Mouse (Mus musculus): ENCODE results near the gene Cul4a. TPM values are rescaled to one million over a fixed set of nuclear protein-coding genes. Genes with fewer than 3 reads are reported as not detected.

Gene Cul4a
- polyA plus RNA-seq, 1 experiment from 2014 or later: 107 TPM

DNA sequence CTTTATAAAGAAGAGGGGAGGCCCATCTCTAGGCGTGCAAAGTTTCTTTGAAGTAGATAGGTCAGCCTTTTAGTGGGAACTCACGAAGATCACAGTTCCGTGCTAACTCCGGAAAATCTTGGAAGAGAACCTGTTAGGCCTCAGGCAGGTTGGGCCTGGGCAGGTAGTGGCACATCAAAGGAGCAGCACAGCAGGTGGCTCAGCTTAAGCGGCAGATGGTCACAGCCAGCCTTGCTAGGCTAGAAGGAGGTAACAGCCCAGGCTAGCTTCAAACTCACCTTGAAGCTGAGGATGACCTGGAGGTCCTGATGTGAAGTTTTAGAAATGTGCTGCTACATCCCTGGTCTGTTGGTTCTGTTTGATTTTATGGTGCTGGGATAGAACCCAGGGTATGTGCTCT lies 44.4 kb downstream of the Cul4a start:
- 44% methylated on average over 5 of the region's 5 CpGs for WGBS
- H3K36me3 ChIP-seq: peaks cover 55% of the 10 kb centered on the region
- no peaks in the 10 kb centered on the region for H3K9me3 ChIP-seq
- H3K4me1 ChIP-seq: no peaks in the 10 kb centered on the region
- H3K27me3 ChIP-seq (ENCODE audit: insufficient read depth, poor library complexity, severe bottlenecking): no peaks in the 10 kb centered on the region
- no peak overlapping the region for H3K4me3 ChIP-seq
- H3K27ac ChIP-seq: no peak overlapping the region
- DNase-seq (ENCODE audit: low spot score): no peak

DNA sequence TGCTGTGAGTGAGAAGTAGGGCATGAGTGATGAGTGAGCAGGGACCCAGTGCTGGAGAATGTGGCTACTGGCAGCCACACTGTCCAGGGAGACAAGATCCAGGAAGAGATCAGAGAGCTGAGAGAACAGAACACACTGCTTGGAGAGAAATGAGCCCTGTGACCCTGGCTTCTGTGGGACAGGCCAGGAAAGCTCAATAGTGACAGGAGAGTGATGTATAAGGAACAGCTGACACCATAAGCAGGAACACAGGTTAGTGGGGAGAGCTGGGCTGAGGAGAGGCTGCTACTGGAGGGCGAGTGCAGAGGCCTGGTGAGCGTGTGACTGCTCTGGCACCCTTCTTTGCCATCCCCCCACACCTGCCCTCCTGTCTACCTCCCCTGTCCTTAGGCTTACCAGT lies 45.5 kb downstream of the Cul4a start:
- WGBS: 80% methylated on average over 2 of the region's 2 CpGs
- DNase-seq (ENCODE audit: low spot score): no peak
- Histone ChIP-seq H3K36me3 (peaks cover 45% of the 10 kb centered on the region), H3K27ac (no peak overlapping the region), H3K4me1 (no peaks in the 10 kb centered on the region), H3K9me3 (no peaks in the 10 kb centered on the region), H3K4me3 (no peak overlapping the region), H3K27me3 (ENCODE audit: insufficient read depth, poor library complexity, severe bottlenecking) (no peaks in the 10 kb centered on the region)

DNA sequence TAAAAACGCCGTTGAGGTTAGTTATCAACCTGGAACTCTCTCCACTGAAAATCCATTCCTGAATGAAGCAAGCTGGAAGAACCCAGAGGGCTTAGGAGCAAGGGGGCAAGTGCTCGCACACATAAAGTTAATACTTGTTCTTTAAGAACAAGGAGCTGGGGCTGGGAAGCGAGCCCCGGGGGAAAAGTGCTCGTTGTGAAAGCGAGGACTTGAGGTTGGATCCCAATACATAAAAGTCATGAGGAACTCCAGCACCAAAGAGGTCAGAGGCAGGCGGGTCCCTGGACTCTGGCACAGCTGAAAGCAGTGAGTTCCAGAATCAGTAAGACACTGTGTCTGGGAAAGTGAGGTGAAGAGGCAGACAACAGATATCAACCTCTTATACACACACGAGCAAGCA lies 48.7 kb downstream of the Cul4a start:
- Histone ChIP-seq H3K27me3 (ENCODE audit: insufficient read depth, poor library complexity, severe bottlenecking) (no peaks in the 10 kb centered on the region), H3K36me3 (peaks cover 16% of the 10 kb centered on the region), H3K4me1 (peaks cover 6% of the 10 kb centered on the region; the same call in 1 of the 2 replicates), H3K9me3 (no peaks in the 10 kb centered on the region), H3K27ac (no peak overlapping the region), H3K4me3 (no peak overlapping the region)
- DNase-seq (ENCODE audit: low spot score): no peak
- WGBS: 80% methylated on average over 9 of the region's 9 CpGs

DNA sequence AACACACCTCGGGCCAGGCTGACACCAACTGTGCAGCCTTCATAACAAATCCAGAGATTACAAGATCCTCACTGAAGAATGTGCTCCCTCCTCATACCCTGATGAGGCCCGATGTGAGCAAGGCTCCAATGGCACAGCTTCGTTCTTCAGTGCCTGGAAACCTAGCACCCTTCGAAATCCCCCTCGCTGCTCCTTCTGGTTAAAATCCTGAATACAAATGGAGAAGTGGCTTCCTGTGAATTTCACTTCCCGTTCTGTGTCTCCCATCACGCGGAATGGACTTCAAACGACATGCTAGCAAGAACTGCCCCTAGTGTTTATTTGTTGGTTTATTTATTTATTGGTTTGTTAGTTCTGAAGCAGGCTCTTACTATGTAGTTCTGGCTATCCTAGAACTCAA lies 49.9 kb downstream of the Cul4a start:
- H3K36me3 ChIP-seq: peaks cover 5% of the 10 kb centered on the region; the same call in 1 of the 2 replicates
- no peak overlapping the region for H3K4me3 ChIP-seq
- no peak overlapping the region for H3K27ac ChIP-seq
- 76% methylated on average over 9 of the region's 9 CpGs for WGBS
- H3K27me3 ChIP-seq (ENCODE audit: insufficient read depth, poor library complexity, severe bottlenecking): no peaks in the 10 kb centered on the region
- DNase-seq (ENCODE audit: low spot score): no peak
- no peaks in the 10 kb centered on the region for H3K9me3 ChIP-seq
- H3K4me1 ChIP-seq: peaks cover 12% of the 10 kb centered on the region

DNA sequence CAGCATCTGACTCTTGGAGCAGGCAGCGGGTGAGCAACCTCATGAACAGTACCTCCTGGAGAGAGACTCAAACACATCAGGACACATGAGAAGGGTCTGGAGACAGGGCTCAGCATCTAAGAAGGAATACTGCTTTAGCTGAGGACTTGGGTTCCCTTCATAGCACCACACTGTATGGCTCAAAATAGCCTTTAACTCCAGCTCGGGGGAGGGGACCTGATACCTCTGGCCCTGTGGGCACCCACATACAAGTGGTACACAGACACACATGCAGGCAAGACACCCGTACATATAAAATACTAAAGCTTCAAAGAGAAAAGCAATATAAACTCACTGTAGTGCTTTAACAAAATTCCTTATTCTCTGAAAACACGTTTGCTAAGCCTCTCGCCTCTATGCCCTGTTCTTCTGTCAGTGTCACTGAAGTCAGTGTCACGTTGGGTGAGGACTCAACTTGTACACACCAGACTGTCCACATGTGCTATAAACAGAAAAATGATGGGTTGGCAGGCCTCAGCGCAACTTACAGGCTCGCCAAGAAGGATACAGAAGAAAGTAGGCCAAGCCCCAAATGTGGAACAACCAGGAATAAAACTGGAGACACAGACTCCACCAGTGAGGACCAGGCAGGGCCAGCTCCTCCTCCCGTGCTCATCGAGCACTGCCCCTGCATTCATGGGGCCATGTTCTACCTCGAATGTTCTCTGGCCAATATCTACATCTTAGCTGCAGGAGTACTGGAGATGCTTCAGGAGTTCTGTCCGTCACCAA lies 51.1 kb downstream of the Cul4a start:
- Histone ChIP-seq H3K36me3 (no peaks in the 10 kb centered on the region; the same call in 1 of the 2 replicates), H3K4me1 (peaks cover 22% of the 10 kb centered on the region), H3K9me3 (no peaks in the 10 kb centered on the region), H3K27ac (no peak overlapping the region), H3K4me3 (no peak overlapping the region), H3K27me3 (ENCODE audit: insufficient read depth, poor library complexity, severe bottlenecking) (no peaks in the 10 kb centered on the region)
- no peak for DNase-seq (ENCODE audit: low spot score)
- WGBS: 71% methylated on average over 12 of the region's 12 CpGs

DNA sequence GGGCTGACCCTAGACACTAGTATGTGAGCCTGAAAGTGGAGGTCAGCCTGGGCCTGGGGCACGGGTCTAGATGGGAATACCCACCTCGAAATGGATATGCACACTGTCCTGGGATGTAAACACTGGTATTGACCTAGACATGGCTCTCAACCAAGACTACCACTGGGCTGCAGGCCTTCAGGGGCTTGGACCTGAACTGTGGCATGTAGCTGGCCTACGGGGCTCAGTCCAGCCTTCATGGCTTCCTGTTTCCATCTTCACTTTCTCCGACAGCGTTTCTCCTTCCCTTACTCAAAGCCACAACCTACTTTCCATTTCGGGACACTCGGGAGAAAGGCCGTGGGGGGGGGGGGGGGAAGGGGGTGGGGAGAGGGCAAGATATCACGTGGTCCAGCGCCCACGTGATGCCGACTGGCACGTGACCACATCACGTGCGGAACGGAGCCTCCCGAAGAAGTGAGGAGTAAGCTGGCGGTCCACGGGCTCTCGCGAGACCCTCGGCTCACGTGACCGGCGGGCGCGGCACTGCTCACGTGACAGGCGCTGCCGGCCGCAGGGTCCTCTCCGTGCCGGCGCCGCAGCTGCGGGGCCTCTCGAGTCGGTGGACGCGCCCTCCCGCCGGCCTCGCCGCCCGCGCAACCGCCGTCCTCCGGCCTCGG lies 53.4 kb downstream of the Cul4a start, which contains the start of gene Lamp1:
Lamp1 (plus strand) TSS at position 444 of the 659 bp plus-strand sequence.
- under 1% methylated on average over 48 of the region's 50 CpGs for WGBS
- Histone ChIP-seq H3K4me3 (peak within 1 kb of the TSS; percentile 100), H3K4me1 (peaks cover 32% of the 10 kb centered on the region), H3K36me3 (no peaks in the 10 kb centered on the region; the same call in 1 of the 2 replicates), H3K9me3 (no peaks in the 10 kb centered on the region), H3K27me3 (ENCODE audit: insufficient read depth, poor library complexity, severe bottlenecking) (no peaks in the 10 kb centered on the region), H3K27ac (peak within 1 kb of the TSS; percentile 91)
- DNase-seq (ENCODE audit: low spot score): peak; percentile 98

DNA sequence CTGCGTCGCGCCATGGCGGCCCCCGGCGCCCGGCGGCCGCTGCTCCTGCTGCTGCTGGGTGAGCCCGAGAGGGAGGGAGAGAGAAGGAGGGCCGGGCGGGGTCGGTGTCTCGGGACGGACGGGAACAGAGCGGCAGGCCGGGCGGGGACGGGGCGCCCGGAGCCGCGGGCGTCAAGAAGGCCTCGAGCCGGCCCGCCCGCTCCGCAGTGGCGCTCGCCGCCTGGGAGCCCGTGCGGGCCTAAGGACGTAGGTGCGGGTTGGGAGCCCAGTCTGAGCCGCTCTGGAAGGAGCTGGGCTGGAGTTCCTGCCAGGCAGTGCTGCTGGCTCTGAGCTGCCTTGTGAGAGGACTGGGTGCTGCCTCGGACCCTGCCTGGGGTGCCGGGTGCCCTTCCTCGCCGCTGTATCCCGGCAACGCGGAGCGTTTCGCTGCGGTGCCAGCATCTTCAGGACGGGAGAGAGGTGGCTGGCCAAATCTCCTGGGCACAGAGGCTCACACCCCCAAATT lies 54.0 kb downstream of the Cul4a start:
- Histone ChIP-seq H3K36me3 (no peaks in the 10 kb centered on the region; the same call in 1 of the 2 replicates), H3K4me1 (peaks cover 32% of the 10 kb centered on the region), H3K27me3 (ENCODE audit: insufficient read depth, poor library complexity, severe bottlenecking) (no peaks in the 10 kb centered on the region), H3K4me3 (peak overlapping the region; percentile 100), H3K9me3 (no peaks in the 10 kb centered on the region), H3K27ac (peak overlapping the region; percentile 91)
- under 1% methylated on average over 48 of the region's 49 CpGs for WGBS
- DNase-seq (ENCODE audit: low spot score): no peak

DNA sequence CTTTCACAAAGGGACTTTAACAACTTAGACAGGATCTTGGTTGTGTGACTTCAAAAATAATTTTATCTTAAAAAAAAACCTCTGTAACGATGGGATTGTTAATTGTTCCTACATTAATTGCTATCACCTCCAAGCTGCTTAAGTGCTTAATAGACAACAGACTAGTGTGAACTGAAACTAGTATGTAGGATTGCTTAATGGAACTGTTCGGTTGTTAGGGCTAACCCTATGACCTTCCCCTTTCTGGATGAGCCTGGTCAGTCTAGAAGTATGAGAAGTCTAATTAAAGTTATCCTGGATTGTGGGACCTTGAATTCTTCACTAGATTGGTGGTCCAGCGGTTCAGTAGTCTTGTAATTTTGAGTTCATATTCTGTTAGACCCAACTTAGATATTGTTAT lies 55.3 kb downstream of the Cul4a start:
- Histone ChIP-seq H3K36me3 (peaks cover 3% of the 10 kb centered on the region; the same call in 1 of the 2 replicates), H3K4me3 (peak overlapping the region; percentile 100; the same call in 1 of the 2 replicates), H3K9me3 (no peaks in the 10 kb centered on the region), H3K27me3 (ENCODE audit: insufficient read depth, poor library complexity, severe bottlenecking) (no peaks in the 10 kb centered on the region), H3K27ac (no peak overlapping the region), H3K4me1 (peaks cover 32% of the 10 kb centered on the region)
- no peak for DNase-seq (ENCODE audit: low spot score)
- WGBS: 87% methylated on average over 3 of the region's 3 CpGs

DNA sequence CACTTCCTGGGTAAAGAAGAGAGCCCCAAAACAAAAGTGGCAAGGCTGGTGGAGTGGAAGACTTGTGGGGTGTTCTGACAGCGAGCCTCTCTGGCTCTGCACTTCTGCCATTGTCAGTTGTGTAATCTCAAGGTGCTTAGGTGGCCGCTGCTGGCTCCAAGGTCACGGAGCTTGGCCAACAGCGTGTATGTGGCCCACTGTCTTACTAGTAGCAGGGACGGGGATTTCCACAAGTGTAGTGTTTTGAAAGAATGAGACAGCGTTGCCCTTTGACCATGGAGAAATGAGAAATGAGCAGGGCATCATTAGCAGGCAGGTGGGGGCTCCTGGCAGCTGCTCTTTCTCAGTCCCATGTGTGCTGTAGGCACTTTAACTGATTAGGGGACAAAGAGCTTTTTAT lies 56.7 kb downstream of the Cul4a start:
- H3K4me3 ChIP-seq: no peak overlapping the region
- H3K27me3 ChIP-seq (ENCODE audit: insufficient read depth, poor library complexity, severe bottlenecking): no peaks in the 10 kb centered on the region
- H3K27ac ChIP-seq: no peak overlapping the region; the same call in 1 of the 2 replicates
- no peak for DNase-seq (ENCODE audit: low spot score)
- H3K4me1 ChIP-seq: peaks cover 32% of the 10 kb centered on the region
- H3K9me3 ChIP-seq: no peaks in the 10 kb centered on the region
- H3K36me3 ChIP-seq: peaks cover 17% of the 10 kb centered on the region; the same call in 1 of the 2 replicates
- 84% methylated on average over 6 of the region's 6 CpGs for WGBS

DNA sequence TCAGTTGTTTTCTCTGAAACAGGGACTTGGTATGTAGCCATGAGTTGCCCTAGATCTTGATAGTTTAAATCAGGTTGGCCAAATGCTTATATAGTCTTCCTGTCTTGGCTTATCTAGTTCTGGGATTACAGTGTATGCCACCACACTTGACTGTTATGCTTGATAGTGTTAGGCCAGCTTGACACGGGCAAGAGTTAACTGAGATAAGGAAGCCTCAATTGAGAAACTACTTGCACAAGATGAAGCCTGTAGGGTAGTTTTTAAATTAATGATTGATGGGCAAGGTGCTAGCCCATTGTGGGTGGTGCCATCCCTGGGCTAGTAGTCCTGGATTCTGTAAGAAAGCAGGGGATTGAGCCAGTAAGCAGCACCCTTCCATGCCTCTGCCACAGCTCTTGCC lies 58.1 kb downstream of the Cul4a start:
- Histone ChIP-seq H3K27ac (no peak overlapping the region), H3K4me1 (peaks cover 28% of the 10 kb centered on the region), H3K36me3 (peaks cover 30% of the 10 kb centered on the region), H3K27me3 (ENCODE audit: insufficient read depth, poor library complexity, severe bottlenecking) (no peaks in the 10 kb centered on the region), H3K9me3 (no peaks in the 10 kb centered on the region), H3K4me3 (no peak overlapping the region)
- no peak for DNase-seq (ENCODE audit: low spot score)
- 70% methylated on average over 1 of the region's 1 CpGs for WGBS

DNA sequence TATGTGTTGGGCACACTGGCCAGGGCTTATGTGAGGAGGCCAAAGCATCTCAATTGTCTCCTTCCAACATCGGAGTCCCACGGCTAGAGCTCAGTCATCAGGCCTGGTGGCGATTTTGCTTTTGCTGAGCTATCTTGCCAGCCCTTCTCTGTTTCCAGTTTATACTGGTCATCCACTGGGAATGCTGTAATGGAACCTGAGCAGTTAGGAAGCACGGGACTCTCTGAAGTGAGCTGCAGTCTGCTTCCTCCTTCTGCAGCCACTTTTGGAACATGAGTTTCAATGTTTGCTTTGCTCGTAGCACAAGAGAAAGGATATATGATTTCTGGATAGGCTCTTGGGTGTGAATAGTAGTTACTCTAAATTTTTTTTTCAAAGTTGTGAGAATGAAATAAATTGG lies 58.9 kb downstream of the Cul4a start:
- H3K27me3 ChIP-seq (ENCODE audit: insufficient read depth, poor library complexity, severe bottlenecking): no peaks in the 10 kb centered on the region
- WGBS: 86% methylated on average over 5 of the region's 5 CpGs
- H3K4me3 ChIP-seq: no peak overlapping the region
- no peak overlapping the region for H3K27ac ChIP-seq
- H3K36me3 ChIP-seq: peaks cover 38% of the 10 kb centered on the region
- peaks cover 29% of the 10 kb centered on the region for H3K4me1 ChIP-seq
- no peak for DNase-seq (ENCODE audit: low spot score)
- no peaks in the 10 kb centered on the region for H3K9me3 ChIP-seq

DNA sequence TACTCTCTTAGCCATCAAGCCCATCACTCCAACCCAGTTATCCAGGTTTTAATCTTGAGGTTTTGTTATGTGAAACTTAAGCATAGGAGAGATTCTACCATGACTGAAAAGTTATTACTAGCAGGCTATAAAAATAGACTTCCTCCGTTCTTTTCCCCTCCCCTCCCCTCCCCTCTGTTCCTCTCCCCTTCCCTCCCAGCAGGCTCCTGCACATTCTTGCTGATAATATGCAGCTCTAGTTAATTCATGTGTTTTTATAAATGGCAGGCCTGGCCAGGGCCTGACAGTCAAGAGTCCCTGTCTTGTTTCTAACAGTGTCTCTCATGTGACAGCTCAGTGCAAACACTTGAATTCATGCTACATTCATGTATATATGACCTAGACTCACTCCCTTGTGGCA lies 65.1 kb downstream of the Cul4a start:
- 44% methylated on average over 1 of the region's 1 CpGs for WGBS
- no peak overlapping the region for H3K27ac ChIP-seq
- H3K4me1 ChIP-seq: peaks cover 15% of the 10 kb centered on the region; the same call in 1 of the 2 replicates
- H3K36me3 ChIP-seq: peaks cover 96% of the 10 kb centered on the region
- H3K4me3 ChIP-seq: no peak overlapping the region
- DNase-seq (ENCODE audit: low spot score): no peak
- H3K27me3 ChIP-seq (ENCODE audit: insufficient read depth, poor library complexity, severe bottlenecking): no peaks in the 10 kb centered on the region
- no peaks in the 10 kb centered on the region for H3K9me3 ChIP-seq

DNA sequence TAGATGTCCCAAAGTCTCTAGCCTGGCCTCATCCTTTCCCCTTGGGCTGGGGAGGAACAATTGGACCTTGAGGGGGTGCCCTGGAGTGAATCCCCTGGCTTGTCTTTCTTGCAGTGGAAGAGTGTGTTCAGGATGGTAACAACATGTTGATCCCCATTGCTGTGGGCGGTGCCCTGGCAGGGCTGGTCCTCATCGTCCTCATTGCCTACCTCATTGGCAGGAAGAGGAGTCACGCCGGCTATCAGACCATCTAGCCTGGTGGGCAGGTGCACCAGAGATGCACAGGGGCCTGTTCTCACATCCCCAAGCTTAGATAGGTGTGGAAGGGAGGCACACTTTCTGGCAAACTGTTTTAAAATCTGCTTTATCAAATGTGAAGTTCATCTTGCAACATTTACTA lies 68.9 kb downstream of the Cul4a start:
- no peak overlapping the region for H3K4me3 ChIP-seq
- WGBS: 91% methylated on average over 4 of the region's 4 CpGs
- DNase-seq (ENCODE audit: low spot score): no peak
- H3K27me3 ChIP-seq (ENCODE audit: insufficient read depth, poor library complexity, severe bottlenecking): no peaks in the 10 kb centered on the region
- H3K4me1 ChIP-seq: peaks cover 12% of the 10 kb centered on the region; the same call in 1 of the 2 replicates
- H3K27ac ChIP-seq: no peak overlapping the region
- H3K36me3 ChIP-seq: peaks cover 95% of the 10 kb centered on the region
- H3K9me3 ChIP-seq: no peaks in the 10 kb centered on the region
